Mouse (Mus musculus) megakaryocyte, embryonic 14.5 days (primary cell): ENCODE results near the gene Nipal4.

ENCODE experiments used
- FLI1 ChIP-seq: IDR thresholded peaks from 2 replicates; pipeline ENCODE4 v1.6.1; 2012; ENCODE audit warnings: low read length, inconsistent platforms, mixed read lengths
- GATA1 ChIP-seq: IDR thresholded peaks from 3 replicates; pipeline ENCODE4 v1.6.1; 2012; ENCODE audit warnings: mixed read lengths, low read length, inconsistent platforms, borderline replicate concordance

DNA sequence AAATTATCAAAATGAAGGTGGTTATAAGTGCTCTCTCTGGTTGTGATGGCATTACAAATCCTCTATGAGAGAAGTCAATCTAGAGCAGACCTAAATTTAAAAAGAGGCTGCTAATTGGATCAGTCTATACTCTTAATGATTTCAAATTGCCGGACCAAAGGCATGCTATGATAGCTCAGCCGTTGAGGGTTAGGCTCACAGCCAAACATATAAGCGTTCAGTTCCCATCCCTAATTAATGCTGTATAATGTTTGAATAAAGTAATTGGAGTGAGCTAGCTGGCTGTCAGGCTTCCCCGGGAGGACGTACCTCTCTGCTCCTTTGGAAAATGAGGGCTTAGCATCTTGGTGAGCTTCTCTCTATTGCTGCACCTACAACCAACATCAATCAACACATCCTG, 57.1 kb downstream of the Nipal4 start:
- TF ChIP-seq FLI1 (no peak), GATA1 (no peak)
